ENCODE assay signal across 8 mouse cellular contexts in the genomic region with DNA sequence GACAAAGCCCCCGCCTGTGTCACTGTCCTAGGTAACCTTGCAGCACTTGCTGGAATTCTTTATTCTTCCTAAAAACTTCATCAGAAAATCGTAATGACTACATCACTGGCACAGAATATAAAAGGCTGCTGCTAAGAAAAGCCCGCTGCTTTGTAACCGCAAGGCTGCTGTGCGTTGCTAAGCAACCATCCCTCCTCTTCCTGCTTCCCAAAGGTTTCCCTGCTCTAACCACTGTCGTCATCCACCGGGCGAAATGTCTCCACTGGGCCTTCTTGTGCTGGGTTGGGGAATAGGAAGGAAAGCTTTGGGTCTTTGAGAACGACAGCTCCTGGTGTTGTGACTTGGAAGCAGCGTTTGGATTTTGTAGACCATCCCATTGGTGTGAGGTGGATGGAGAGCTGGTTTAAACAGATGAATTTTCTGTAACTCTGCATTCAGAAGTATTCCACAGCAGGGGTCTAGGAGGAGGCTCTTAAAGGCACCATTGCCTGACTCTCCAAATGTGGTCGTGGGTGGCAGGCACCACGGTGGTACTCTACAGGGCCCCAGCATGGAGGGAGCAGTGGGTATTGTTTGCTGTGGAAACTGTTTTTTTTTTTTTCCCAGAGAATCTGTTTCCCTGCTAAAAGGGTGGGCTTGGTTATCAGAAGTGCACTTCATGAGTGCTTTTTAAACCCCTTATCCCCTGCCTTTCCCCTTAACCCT.
DNase-seq lines count a peak whose midpoint lies in the region; ATAC-seq lines count a peak whose summit lies in the region.

No protein-coding gene starts in this region.

- ATAC-seq in hindbrain, embryonic 11.5 days (ENCODE audit: low FRiP score): peak; percentile 84
- peak; percentile 72 for ATAC-seq in limb, embryonic 12.5 days (ENCODE audit: insufficient number of reproducible peaks, insufficient read depth, low FRiP score, low TSS enrichment, low read depth)
- ATAC-seq in megakaryocyte progenitor cell, adult 5-6 weeks (replicated peaks; ENCODE audit: poor library complexity): no peak

- no peaks in the 10 kb centered on the region for H3K27me3 ChIP-seq in hindbrain, embryonic 11.5 days (ENCODE audit: control insufficient read depth, insufficient read depth, low read length)
- H3K27me3 ChIP-seq in limb, embryonic 12.5 days: no peaks in the 10 kb centered on the region

- H3K36me3 ChIP-seq in hindbrain, embryonic 11.5 days (ENCODE audit: control insufficient read depth, insufficient read depth, low read length): no peaks in the 10 kb centered on the region
- H3K36me3 ChIP-seq in limb, embryonic 12.5 days: no peaks in the 10 kb centered on the region

- peaks cover 30% of the 10 kb centered on the region for H3K4me1 ChIP-seq in hindbrain, embryonic 11.5 days (replicated peaks; ENCODE audit: control insufficient read depth, insufficient read depth, low read length)
- H3K4me1 ChIP-seq in limb, embryonic 12.5 days (replicated peaks): peaks cover 19% of the 10 kb centered on the region

- no peak overlapping the region for H3K4me3 ChIP-seq in hindbrain, embryonic 11.5 days (ENCODE audit: low read depth, low read length)
- H3K4me3 ChIP-seq in limb, embryonic 12.5 days (replicated peaks): no peak overlapping the region

- peak; percentile 8 for DNase-seq in MN1 (ENCODE audit: low spot score)
- peak; percentile 84 for DNase-seq in embryo, embryonic 10 days (ENCODE audit: low spot score)
- DNase-seq in hindbrain, embryonic 11.5 days (ENCODE audit: low spot score): peak; percentile 81
- peak; percentile 75 to 89 for DNase-seq in right cerebral cortex, postnatal 36 days (ENCODE audit: low spot score in 2 of 2)
- DNase-seq in spleen, adult 12 weeks (ENCODE audit: low spot score): no peak
- no peak for DNase-seq in cerebellum, postnatal 36 days

- no peaks in the 10 kb centered on the region for H3K9me3 ChIP-seq in hindbrain, embryonic 11.5 days (ENCODE audit: control insufficient read depth, low read length)
- H3K9me3 ChIP-seq in limb, embryonic 12.5 days: no peaks in the 10 kb centered on the region

- peak overlapping the region; percentile 73 for H3K27ac ChIP-seq in hindbrain, embryonic 11.5 days (ENCODE audit: low read depth, low read length)
- no peak overlapping the region for H3K27ac ChIP-seq in limb, embryonic 12.5 days

- H3K9ac ChIP-seq in hindbrain, embryonic 11.5 days (ENCODE audit: low read depth, low read length): peak overlapping the region; percentile 5; the same call in 1 of the 2 replicates
- no peak overlapping the region for H3K9ac ChIP-seq in limb, embryonic 12.5 days (replicated peaks)

- H3K4me2 ChIP-seq in hindbrain, embryonic 11.5 days (replicated peaks; ENCODE audit: low read depth, low read length): no peak overlapping the region; the same call in 1 of the 2 replicates
- H3K4me2 ChIP-seq in limb, embryonic 12.5 days: peak overlapping the region; percentile 37

- 7% methylated on average over 12 of the region's 12 CpGs for WGBS in hindbrain, embryonic 11.5 days
- 13% methylated on average over 12 of the region's 12 CpGs for WGBS in limb, embryonic 12.5 days

Comparison
In these comparisons a context has a peak if more than half of its experiments do, and no peak if none do; other contexts are left out.
1. DNase-seq: peak in MN1 (single experiment), embryo, embryonic 10 days (single experiment), hindbrain, embryonic 11.5 days (single experiment) and right cerebral cortex, postnatal 36 days (2 of 2); none in spleen, adult 12 weeks (single experiment) and cerebellum, postnatal 36 days (0 of 2).